Mouse (Mus musculus) megakaryocyte, embryonic 14.5 days (primary cell): ENCODE measurements around the gene Pepd.

Source experiments
- FLI1 ChIP-seq: IDR thresholded peaks from 2 replicates; pipeline ENCODE4 v1.6.1; 2012; ENCODE audit warnings: low read length, inconsistent platforms, mixed read lengths
- GATA1 ChIP-seq: IDR thresholded peaks from 3 replicates; pipeline ENCODE4 v1.6.1; 2012; ENCODE audit warnings: mixed read lengths, low read length, inconsistent platforms, borderline replicate concordance

DNA sequence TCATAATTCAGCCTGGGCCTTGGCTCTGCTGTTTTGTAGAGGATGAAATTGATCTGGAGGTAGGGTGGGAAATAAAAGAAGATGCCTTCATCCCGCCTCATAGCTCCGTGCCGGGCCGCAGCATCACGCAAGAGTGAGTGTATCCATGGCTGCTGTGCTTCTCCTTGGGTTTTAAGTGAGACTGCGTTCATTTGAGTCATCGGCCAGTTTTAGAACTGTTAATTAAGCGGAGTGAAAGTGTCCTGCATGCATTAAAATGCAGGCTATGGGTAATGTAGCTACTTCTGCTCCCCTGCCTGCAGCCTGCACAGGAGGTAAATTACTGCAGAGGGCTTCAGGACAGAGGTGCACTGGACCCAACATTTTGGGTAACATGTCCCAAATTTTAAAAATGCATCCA lies 45.0 kb downstream of the Pepd start:
- TF ChIP-seq GATA1, result no peak
- no peak for TF ChIP-seq FLI1
